Mouse (Mus musculus) small intestine, adult 2 months (tissue): ENCODE data around the gene Tex19.1.
"Not testable (repeated sequence)": the region's sequence is repeated elsewhere in the genome, so short reads cannot be mapped to it uniquely, and the experiment has no call there.

Source experiments
- CTCF ChIP-seq: fragments of 200-500 bp; IDR thresholded peaks from 2 replicates; pipeline ENCODE4 v1.5.1; 2012; ENCODE audit warnings: low read depth, mild to moderate bottlenecking, control low read depth, inconsistent platforms, low read length, moderate library complexity, mixed read lengths; ENCODE audit not compliant: insufficient replicate concordance, insufficient read length; ENCODE audit errors: extremely low read depth
- POLR2A ChIP-seq: fragments of 200-500 bp; IDR thresholded peaks from 2 replicates; pipeline ENCODE4 v1.6.1; 2012; ENCODE audit warnings: low read depth, mild to moderate bottlenecking, control low read depth, inconsistent platforms, low read length, moderate library complexity

DNA sequence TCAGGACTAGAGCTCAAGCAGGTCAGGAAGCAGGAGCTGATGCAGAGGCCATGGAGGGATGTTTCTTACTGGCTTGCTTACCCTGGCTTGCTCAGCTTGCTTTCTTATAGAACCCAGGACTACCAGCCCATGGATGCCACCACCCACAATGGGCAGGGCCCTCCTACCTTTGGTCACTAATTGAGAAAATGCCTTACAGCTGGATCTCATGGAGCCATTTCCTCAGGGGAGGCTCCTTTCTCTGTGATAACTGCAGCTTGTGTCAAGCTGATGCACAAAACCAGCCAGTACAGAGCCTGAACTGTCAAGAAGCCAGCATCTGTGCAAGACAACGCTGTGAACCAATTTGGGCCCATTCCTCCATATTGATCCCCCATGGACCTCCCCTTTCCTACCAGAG, 38.7 kb upstream of the Tex19.1 start:
- not testable (repeated sequence) for TF ChIP-seq CTCF, POLR2A
